Mouse (Mus musculus) activated CD4-positive, CD25-positive, alpha-beta regulatory T cell, adult 9 weeks (primary cell): ENCODE measurements around the gene Mfsd1. TPM values are rescaled to one million over a fixed set of nuclear protein-coding genes. Genes with fewer than 3 reads are reported as not detected.

Experiments used
- polyA plus RNA-seq: library from polyadenylated mRNA; unstranded; fragments of 100-300 nt; shearing (Covaris generic); gene quantifications from one replicate; pipeline ENCODE4 v1.2.1, GENCODE M21; 2017

Gene Mfsd1
- 54.5 TPM for polyA plus RNA-seq

DNA sequence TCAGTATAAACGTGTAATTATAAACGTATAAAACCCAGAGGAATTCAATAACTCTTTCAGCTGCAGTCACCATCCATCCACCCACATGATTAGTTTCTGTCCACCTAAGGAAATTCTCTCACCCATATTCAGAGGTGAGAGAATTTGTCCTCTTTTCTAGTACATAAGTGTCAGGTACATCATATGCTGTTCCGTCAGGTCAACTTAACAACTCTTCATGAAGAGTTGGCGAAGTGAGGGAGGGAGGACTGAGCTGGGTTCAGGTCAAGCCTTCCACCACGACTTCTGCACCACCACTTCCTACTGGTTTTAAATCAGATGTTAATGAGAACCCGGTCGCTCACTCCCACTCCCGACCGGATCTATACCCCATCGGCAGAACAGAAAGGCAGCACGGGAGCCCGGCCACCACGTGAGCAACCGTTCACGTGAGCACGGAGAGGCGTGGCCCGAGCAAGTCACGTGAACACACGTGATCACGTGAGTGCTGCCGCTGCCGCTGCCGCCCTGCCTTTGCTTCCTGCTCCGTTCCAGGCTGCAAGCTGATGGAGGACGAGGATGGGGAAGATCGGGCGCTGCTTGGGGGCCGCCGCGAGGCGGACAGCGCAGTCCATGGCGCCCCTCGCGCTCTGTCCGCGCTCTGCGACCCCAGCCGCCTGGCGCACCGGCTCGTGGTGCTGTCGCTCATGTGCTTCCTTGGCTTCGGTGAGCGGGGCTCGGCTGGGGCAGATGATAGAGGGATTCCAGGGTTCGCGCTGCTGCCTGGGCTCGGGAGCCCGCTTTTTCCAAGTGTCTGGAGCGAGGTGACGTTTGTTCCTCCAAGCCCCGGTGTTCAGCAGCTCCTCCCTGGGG, at the start of gene Mfsd1:
Mfsd1 (plus strand) TSS at position 469 of the 852 bp plus-strand sequence.

Other genes with a start within 250 kb of the Mfsd1 start
- gene Mlf1, start 208.6 kb upstream of the Mfsd1 start, polyA plus RNA-seq = 1.7 TPM
- gene Gm17402, start 207.6 kb upstream of the Mfsd1 start, polyA plus RNA-seq = not detected
- gene Gfm1, start 152.6 kb upstream of the Mfsd1 start, polyA plus RNA-seq = 54.2 TPM
- 92.1 TPM for gene Lxn, start 118.8 kb upstream of the Mfsd1 start, polyA plus RNA-seq
- not detected for gene Rarres1, start 67.2 kb upstream of the Mfsd1 start, polyA plus RNA-seq